Mouse (Mus musculus) E14TG2a.4 (cell line): ENCODE data around the gene Mov10l1.

Source experiments
- CTCF ChIP-seq: conservative IDR thresholded peaks from 2 replicates; pipeline ENCODE4 v1.5.1; 2014; ENCODE audit warnings: low read length
- NANOG ChIP-seq: IDR thresholded peaks from 2 replicates; pipeline ENCODE4 v1.6.1; 2014; ENCODE audit warnings: borderline replicate concordance, low read length, mixed read lengths

DNA sequence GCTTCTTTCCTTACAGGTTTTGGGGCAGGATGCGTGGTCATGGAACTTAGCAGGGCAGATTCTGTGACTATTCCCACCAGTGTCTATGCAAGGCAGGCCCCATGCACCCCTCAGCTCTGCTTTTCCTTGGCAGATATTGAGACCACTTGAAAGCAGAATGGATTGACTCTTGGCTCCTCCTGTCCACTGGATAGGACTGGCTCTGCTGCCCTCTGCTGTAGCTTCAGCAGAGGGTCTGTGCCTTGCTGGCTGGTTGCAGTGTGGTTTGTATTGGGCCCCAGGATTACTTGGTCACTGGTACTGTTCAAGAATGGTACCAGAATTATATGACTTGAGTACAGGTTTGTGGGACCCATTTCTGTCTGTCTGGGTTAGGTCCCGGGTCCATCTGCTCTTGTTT is 16.4 kb downstream of the Mov10l1 start:
- TF ChIP-seq CTCF (no peak), NANOG (no peak)
